Comparison of ENCODE assay signal across 8 mouse cellular contexts in genomic region chr8:70376275-70376741, GRCm38 (mm10). TPM values are rescaled to one million over a fixed set of nuclear protein-coding genes. Genes with fewer than 3 reads are reported as not detected.
DNase-seq lines count a peak whose midpoint lies in the region; ATAC-seq lines count a peak whose summit lies in the region.

No protein-coding gene starts in this region.

- no peak overlapping the region for H3K9ac ChIP-seq in midbrain, embryonic 16.5 days (ENCODE audit: low read depth, low read length)
- H3K9ac ChIP-seq in liver, embryonic 12.5 days, result no peak overlapping the region
- no peak overlapping the region for H3K9ac ChIP-seq in stomach, embryonic 15.5 days

- no peak overlapping the region for H3K4me2 ChIP-seq in midbrain, embryonic 16.5 days (ENCODE audit: low read length)
- peak overlapping the region; percentile 23 for H3K4me2 ChIP-seq in liver, embryonic 12.5 days
- peak overlapping the region; percentile 34 for H3K4me2 ChIP-seq in stomach, embryonic 15.5 days

- DNase-seq in cerebellum, adult 11-12 months, result peak; percentile 51
- peak; percentile 34 for DNase-seq in midbrain, embryonic 10.5 days (ENCODE audit: low spot score)
- no peak for DNase-seq in gastrocnemius, postnatal 36 days
- no peak for DNase-seq in adrenal gland, postnatal 25 days

- H3K27me3 ChIP-seq in midbrain, embryonic 10.5 days (ENCODE audit: low read depth, poor library complexity, severe bottlenecking), result peaks cover 98% of the 10 kb centered on the region
- H3K27me3 ChIP-seq in midbrain, embryonic 16.5 days (ENCODE audit: control insufficient read depth, insufficient read depth, low read depth, low read length), result peaks cover 76% of the 10 kb centered on the region
- peaks cover 98% of the 10 kb centered on the region for H3K27me3 ChIP-seq in liver, embryonic 12.5 days (replicated peaks)
- H3K27me3 ChIP-seq in stomach, embryonic 15.5 days (replicated peaks), result peaks cover 77% of the 10 kb centered on the region

- intact Hi-C loops in gastrocnemius, postnatal 36 days (cut with DNase I), result no loop called here

- no peak for ATAC-seq in cerebellum, adult (ENCODE audit: insufficient number of reproducible peaks, low FRiP score, low TSS enrichment)
- ATAC-seq in midbrain, embryonic 16.5 days, result no peak
- no peak for ATAC-seq in liver, embryonic 12.5 days
- no peak for ATAC-seq in stomach, embryonic 15.5 days (ENCODE audit: insufficient read depth, low FRiP score, low read depth)

- H3K4me3 ChIP-seq in midbrain, embryonic 10.5 days, result peak overlapping the region; percentile 12
- H3K4me3 ChIP-seq in midbrain, embryonic 16.5 days (ENCODE audit: low read depth, low read length), result no peak overlapping the region
- H3K4me3 ChIP-seq in liver, embryonic 12.5 days, result no peak overlapping the region
- H3K4me3 ChIP-seq in stomach, embryonic 15.5 days (replicated peaks), result peak overlapping the region; percentile 3; the same call in 1 of the 2 replicates

- no peaks in the 10 kb centered on the region for H3K9me3 ChIP-seq in midbrain, embryonic 10.5 days (replicated peaks)
- no peaks in the 10 kb centered on the region for H3K9me3 ChIP-seq in midbrain, embryonic 16.5 days (replicated peaks; ENCODE audit: control insufficient read depth, low read length, poor library complexity, severe bottlenecking)
- H3K9me3 ChIP-seq in liver, embryonic 12.5 days (replicated peaks), result no peaks in the 10 kb centered on the region
- no peaks in the 10 kb centered on the region for H3K9me3 ChIP-seq in stomach, embryonic 15.5 days

- no peaks in the 10 kb centered on the region for H3K36me3 ChIP-seq in midbrain, embryonic 10.5 days
- H3K36me3 ChIP-seq in midbrain, embryonic 16.5 days (ENCODE audit: control insufficient read depth, insufficient read depth, low read length), result no peaks in the 10 kb centered on the region
- no peaks in the 10 kb centered on the region for H3K36me3 ChIP-seq in liver, embryonic 12.5 days
- H3K36me3 ChIP-seq in stomach, embryonic 15.5 days, result no peaks in the 10 kb centered on the region

- H3K27ac ChIP-seq in midbrain, embryonic 10.5 days (replicated peaks), result no peak overlapping the region
- H3K27ac ChIP-seq in midbrain, embryonic 16.5 days (ENCODE audit: low read length), result no peak overlapping the region
- no peak overlapping the region for H3K27ac ChIP-seq in liver, embryonic 12.5 days
- H3K27ac ChIP-seq in stomach, embryonic 15.5 days, result no peak overlapping the region

- peaks cover 36% of the 10 kb centered on the region for H3K4me1 ChIP-seq in midbrain, embryonic 10.5 days
- peaks cover 15% of the 10 kb centered on the region for H3K4me1 ChIP-seq in midbrain, embryonic 16.5 days (ENCODE audit: control insufficient read depth, insufficient read depth, low read length)
- peaks cover 39% of the 10 kb centered on the region for H3K4me1 ChIP-seq in liver, embryonic 12.5 days
- peaks cover 35% of the 10 kb centered on the region for H3K4me1 ChIP-seq in stomach, embryonic 15.5 days

- WGBS in midbrain, embryonic 10.5 days, result 9% methylated on average over 37 of the region's 37 CpGs
- WGBS in midbrain, embryonic 16.5 days, result 7% methylated on average over 37 of the region's 37 CpGs
- 10% methylated on average over 37 of the region's 37 CpGs for WGBS in liver, embryonic 12.5 days (ENCODE audit: insufficient replicate concordance)
- 8% methylated on average over 37 of the region's 37 CpGs for WGBS in stomach, embryonic 15.5 days

RNA-seq across cellular contexts. Expression of gene Comp, which starts 3.0 kb away (rescaled TPM):
- polyA plus RNA-seq in midbrain, embryonic 10.5 days (2016; fragmentation: Nextera tagmentation; extraction: Ambion mirVana), result 0.37 and 0.39 TPM in 2 replicates
- polyA plus RNA-seq in midbrain, embryonic 16.5 days (2015; fragmentation: Nextera tagmentation; extraction: Ambion mirVana), result 0.36 and 0.47 TPM in 2 replicates
- 0.27 and 0.63 TPM in 2 replicates for polyA plus RNA-seq in liver, embryonic 12.5 days (2016; fragmentation: Nextera tagmentation; extraction: Ambion mirVana)
- 0.22 and 0.28 TPM in 2 replicates for polyA plus RNA-seq in stomach, embryonic 15.5 days (2015; fragmentation: Nextera tagmentation; extraction: Ambion mirVana)
- total RNA-seq in gastrocnemius, postnatal 36 days (2021), result 1 to 10 TPM; 8.9 to 9.9 TPM
- total RNA-seq in adrenal gland, postnatal 25 days (2021), result 0.27 TPM in 1 of 2 replicates, not detected in the other

RNA-seq across cellular contexts. Expression of gene Upf1, which starts 23.2 kb away (rescaled TPM):
- 16.8 and 19.1 TPM in 2 replicates for polyA plus RNA-seq in midbrain, embryonic 10.5 days (2016; fragmentation: Nextera tagmentation; extraction: Ambion mirVana)
- 11.3 and 11.6 TPM in 2 replicates for polyA plus RNA-seq in midbrain, embryonic 16.5 days (2015; fragmentation: Nextera tagmentation; extraction: Ambion mirVana)
- polyA plus RNA-seq in liver, embryonic 12.5 days (2016; fragmentation: Nextera tagmentation; extraction: Ambion mirVana), result 30.4 and 30.5 TPM in 2 replicates
- 16.1 and 17.5 TPM in 2 replicates for polyA plus RNA-seq in stomach, embryonic 15.5 days (2015; fragmentation: Nextera tagmentation; extraction: Ambion mirVana)
- 10 to 100 TPM; 27.0 to 27.6 TPM for total RNA-seq in gastrocnemius, postnatal 36 days (2021)
- 71.3 and 76.9 TPM in 2 replicates for total RNA-seq in adrenal gland, postnatal 25 days (2021)

RNA-seq across cellular contexts. Expression of gene Gdf1, which starts 46.7 kb away (rescaled TPM):
- polyA plus RNA-seq in midbrain, embryonic 10.5 days (2016; fragmentation: Nextera tagmentation; extraction: Ambion mirVana), result 3.8 and 5.7 TPM in 2 replicates
- 2.5 and 7.0 TPM in 2 replicates for polyA plus RNA-seq in midbrain, embryonic 16.5 days (2015; fragmentation: Nextera tagmentation; extraction: Ambion mirVana)
- polyA plus RNA-seq in liver, embryonic 12.5 days (2016; fragmentation: Nextera tagmentation; extraction: Ambion mirVana), result 1.0 and 1.5 TPM in 2 replicates
- polyA plus RNA-seq in stomach, embryonic 15.5 days (2015; fragmentation: Nextera tagmentation; extraction: Ambion mirVana), result 1.7 and 2.2 TPM in 2 replicates
- 1 to 10 TPM in 1 of 2 experiments, under 1 TPM in 1; 0.52 to 3.9 TPM for total RNA-seq in gastrocnemius, postnatal 36 days (2021)
- 2.0 TPM in 1 of 2 replicates, not detected in the other for total RNA-seq in adrenal gland, postnatal 25 days (2021)

Comparison
In these comparisons a context has a peak if more than half of its experiments do, and no peak if none do; other contexts are left out.
1. H3K4me3 ChIP-seq: peak in midbrain, embryonic 10.5 days (single experiment) and stomach, embryonic 15.5 days (single experiment); none in midbrain, embryonic 16.5 days (single experiment) and liver, embryonic 12.5 days (single experiment).
2. DNase-seq: peak in cerebellum, adult 11-12 months (single experiment) and midbrain, embryonic 10.5 days (single experiment); none in gastrocnemius, postnatal 36 days (0 of 2) and adrenal gland, postnatal 25 days (single experiment).